Mouse (Mus musculus) erythroid progenitor cell, adult 5-6 weeks (primary cell): Measurements from ENCODE around the gene Kif15. TPM values are rescaled to one million over a fixed set of nuclear protein-coding genes. Genes with fewer than 3 reads are reported as not detected.

Source experiments
- ATAC-seq: replicated peaks from 2 replicates; pipeline ENCODE4 v1.8.0; 2016; ENCODE audit warnings: moderate number of reproducible peaks, mild to moderate bottlenecking, moderate TSS enrichment, inconsistent platforms; ENCODE audit not compliant: poor library complexity, low FRiP score, severe bottlenecking
- total RNA-seq, 2 experiments: library from RNA; stranded (forward) in 1 of 2; stranded (reverse) in 1 of 2; fragments of 150-400 nt in 1 of 2; fragments of 186-747, 209-891 nt in 1 of 2; gene quantifications; 2 replicates each; pipeline versions ENCODE4 v1.2.3 to v1.2.4; 2015 to 2017; ENCODE audit warnings: low replicate concordance in 2 of 2

Kif15 gene
- total RNA-seq, 2 experiments from 2014 or later, result 434 to 1,059 TPM

- ATAC-seq, result no peak
Measured at GRCm38 (mm10) chr9:123060172-123060571, 109.3 kb downstream of the Kif15 start.

Other genes starting within 250 kb of the Kif15 start
- gene Topaz1, start 203.7 kb upstream of the Kif15 start, total RNA-seq (2015; ENCODE audit: low replicate concordance), result not detected in 2 replicates
- 0.13 TPM in 1 of 2 replicates, not detected in the other for gene Topaz1, start 203.7 kb upstream of the Kif15 start, total RNA-seq (2017; ENCODE audit: low replicate concordance)
- 1.1 and 1.7 TPM in 2 replicates for gene Tcaim, start 145.5 kb upstream of the Kif15 start, total RNA-seq (2015; ENCODE audit: low replicate concordance)
- gene Tcaim, start 145.5 kb upstream of the Kif15 start, total RNA-seq (2017; ENCODE audit: low replicate concordance), result 1.7 and 1.9 TPM in 2 replicates
- not detected in 2 replicates for gene Gm35549, start 107.0 kb upstream of the Kif15 start, total RNA-seq (2015; ENCODE audit: low replicate concordance)
- gene Gm35549, start 107.0 kb upstream of the Kif15 start, total RNA-seq (2017; ENCODE audit: low replicate concordance), result not detected in 2 replicates
- 13.7 and 36.5 TPM in 2 replicates for gene Zfp445, start 85.0 kb upstream of the Kif15 start, total RNA-seq (2015; ENCODE audit: low replicate concordance)
- 24.8 and 40.7 TPM in 2 replicates for gene Zfp445, start 85.0 kb upstream of the Kif15 start, total RNA-seq (2017; ENCODE audit: low replicate concordance)
- 0.72 TPM in 1 of 2 replicates, not detected in the other for gene Zkscan7, start 65.4 kb upstream of the Kif15 start, total RNA-seq (2015; ENCODE audit: low replicate concordance)
- gene Zkscan7, start 65.4 kb upstream of the Kif15 start, total RNA-seq (2017; ENCODE audit: low replicate concordance), result 0.23 and 0.39 TPM in 2 replicates
- not detected in 2 replicates for gene Zfp105, start 28.0 kb upstream of the Kif15 start, total RNA-seq (2015; ENCODE audit: low replicate concordance)
- gene Zfp105, start 28.0 kb upstream of the Kif15 start, total RNA-seq (2017; ENCODE audit: low replicate concordance), result 3.1 TPM in 1 of 2 replicates, not detected in the other
- gene 1110059G10Rik, start within 50 bp of the Kif15 start, total RNA-seq (2015; ENCODE audit: low replicate concordance), result 18.4 and 28.5 TPM in 2 replicates
- 11.2 and 22.4 TPM in 2 replicates for gene 1110059G10Rik, start within 50 bp of the Kif15 start, total RNA-seq (2017; ENCODE audit: low replicate concordance)
- gene Tmem42, start 70.3 kb downstream of the Kif15 start, total RNA-seq (2015; ENCODE audit: low replicate concordance), result 5.4 TPM in 1 of 2 replicates, not detected in the other
- gene Tmem42, start 70.3 kb downstream of the Kif15 start, total RNA-seq (2017; ENCODE audit: low replicate concordance), result not detected in 2 replicates
- gene Tgm4, start 83.7 kb downstream of the Kif15 start, total RNA-seq (2015; ENCODE audit: low replicate concordance), result not detected in 2 replicates
- gene Tgm4, start 83.7 kb downstream of the Kif15 start, total RNA-seq (2017; ENCODE audit: low replicate concordance), result not detected in 2 replicates
- 20.5 and 26.3 TPM in 2 replicates for gene Zdhhc3, start 162.2 kb downstream of the Kif15 start, total RNA-seq (2015; ENCODE audit: low replicate concordance)
- gene Zdhhc3, start 162.2 kb downstream of the Kif15 start, total RNA-seq (2017; ENCODE audit: low replicate concordance), result 11.3 and 14.4 TPM in 2 replicates
- gene Exosc7, start 162.2 kb downstream of the Kif15 start, total RNA-seq (2015; ENCODE audit: low replicate concordance), result 14.3 and 21.6 TPM in 2 replicates
- 6.6 and 26.4 TPM in 2 replicates for gene Exosc7, start 162.2 kb downstream of the Kif15 start, total RNA-seq (2017; ENCODE audit: low replicate concordance)
- gene Clec3b, start 199.9 kb downstream of the Kif15 start, total RNA-seq (2015; ENCODE audit: low replicate concordance), result not detected in 2 replicates
- not detected in 2 replicates for gene Clec3b, start 199.9 kb downstream of the Kif15 start, total RNA-seq (2017; ENCODE audit: low replicate concordance)